Mouse (Mus musculus) mature B cell (primary cell): Measurements from ENCODE around the gene Pdcd11.

Source experiments
- in situ Hi-C: fragments of 300-500 bp; cut with MboI; formaldehyde crosslinking; loops from 2 replicates; pipeline ENCODE4 v1.14.3; 2019

The Pdcd11 gene

DNA sequence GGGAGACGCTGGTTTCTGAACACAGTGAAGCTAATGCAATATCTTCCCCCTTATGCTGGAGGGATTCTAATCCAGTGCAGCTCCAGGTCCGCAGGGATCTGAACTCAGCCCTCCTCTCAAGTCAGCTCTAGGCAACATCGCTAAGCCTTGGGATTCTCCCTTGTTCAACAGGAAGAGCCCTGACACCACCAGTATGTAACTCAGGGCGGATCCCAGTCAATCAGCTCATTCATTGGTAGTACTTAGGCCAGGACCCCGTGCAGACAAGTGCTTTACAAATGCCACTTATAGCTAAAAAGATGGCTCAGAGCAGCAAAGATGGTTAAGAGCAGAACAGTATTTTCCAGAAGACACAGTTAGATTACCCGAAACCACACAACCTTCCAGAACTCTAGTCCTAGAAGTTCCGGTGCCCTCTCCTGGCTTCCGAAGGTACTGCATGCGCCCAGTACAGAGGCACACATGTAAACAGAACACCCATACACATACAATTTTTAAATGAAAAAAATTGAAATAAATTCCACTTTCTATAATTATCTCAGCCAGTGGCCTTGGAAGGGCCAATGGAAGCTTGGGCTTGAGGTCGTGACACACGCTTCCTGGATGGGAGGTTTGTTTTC lies 78.3 kb downstream of the Pdcd11 start:
- in situ Hi-C loops: loop anchor here (5.0 kb wide), 1 partner anchor 47 kb away; no protein-coding TSS in a partner anchor

DNA sequence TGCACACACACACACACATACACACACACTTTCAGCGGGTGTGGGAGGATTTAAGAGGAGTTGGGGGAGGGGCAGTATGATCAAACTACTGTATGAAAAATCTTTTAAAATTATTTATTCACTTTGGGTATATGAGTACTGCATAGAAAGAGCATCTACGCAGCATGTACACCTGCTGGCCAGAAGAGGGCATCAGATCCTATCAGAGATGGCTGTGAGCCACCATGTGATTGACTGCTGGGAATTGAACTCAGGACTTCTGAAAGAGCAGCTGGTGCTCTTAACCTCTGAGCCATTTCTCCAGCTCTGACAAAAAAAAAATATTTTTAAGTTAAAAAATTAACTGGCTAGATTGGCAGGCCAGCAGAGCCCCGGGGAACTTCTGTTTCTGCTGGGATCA lies 83.9 kb downstream of the Pdcd11 start:
- in situ Hi-C loops: no loop called here

DNA sequence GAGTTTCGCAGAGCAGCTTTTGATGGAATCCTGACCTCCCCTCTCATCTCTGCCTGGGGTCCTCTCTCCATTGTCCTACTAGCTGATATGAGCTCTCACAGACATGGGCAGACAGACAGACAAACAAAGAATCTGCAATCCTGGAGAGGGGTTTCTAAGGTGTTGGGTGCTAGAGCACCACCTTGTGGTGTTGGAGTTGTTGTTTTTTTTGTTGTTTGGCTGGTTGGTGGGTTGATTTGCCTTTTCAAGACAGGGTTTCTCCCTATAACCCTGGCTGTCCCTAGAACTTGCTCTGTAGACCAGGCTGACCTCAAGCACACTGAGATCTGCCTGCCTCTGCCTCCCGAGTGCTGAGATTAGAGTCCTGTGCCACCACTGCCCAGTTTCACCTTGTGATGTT lies 84.9 kb downstream of the Pdcd11 start:
- in situ Hi-C loops: no loop called here

DNA sequence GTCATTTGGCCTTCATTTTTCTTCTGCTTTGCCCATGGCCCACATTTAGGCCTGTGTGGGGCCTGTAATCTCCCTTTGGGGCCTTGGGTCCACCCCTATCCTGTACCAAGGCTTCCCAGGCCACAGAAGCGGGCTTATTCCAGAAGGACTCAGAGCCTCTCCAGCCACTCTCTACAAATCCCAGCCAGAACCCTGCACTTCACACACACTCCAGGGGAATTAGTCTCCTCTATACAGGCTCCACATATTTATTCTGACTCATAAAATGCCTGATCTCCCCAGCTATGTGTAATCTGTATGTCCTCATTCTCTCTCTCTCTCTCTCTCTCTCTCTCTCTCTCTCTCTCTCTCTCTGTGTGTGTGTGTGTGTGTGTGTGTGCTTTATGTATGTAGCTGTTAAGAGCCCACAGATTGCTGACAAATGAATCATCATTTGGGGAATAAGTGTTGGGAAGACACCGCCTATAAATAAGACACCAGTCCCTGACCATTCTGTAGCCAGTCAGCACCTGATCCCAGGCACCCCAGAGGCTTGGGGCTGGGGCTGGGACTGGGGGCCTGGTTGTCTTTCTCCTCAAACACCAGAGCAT lies 86.4 kb downstream of the Pdcd11 start:
- in situ Hi-C loops: no loop called here

DNA sequence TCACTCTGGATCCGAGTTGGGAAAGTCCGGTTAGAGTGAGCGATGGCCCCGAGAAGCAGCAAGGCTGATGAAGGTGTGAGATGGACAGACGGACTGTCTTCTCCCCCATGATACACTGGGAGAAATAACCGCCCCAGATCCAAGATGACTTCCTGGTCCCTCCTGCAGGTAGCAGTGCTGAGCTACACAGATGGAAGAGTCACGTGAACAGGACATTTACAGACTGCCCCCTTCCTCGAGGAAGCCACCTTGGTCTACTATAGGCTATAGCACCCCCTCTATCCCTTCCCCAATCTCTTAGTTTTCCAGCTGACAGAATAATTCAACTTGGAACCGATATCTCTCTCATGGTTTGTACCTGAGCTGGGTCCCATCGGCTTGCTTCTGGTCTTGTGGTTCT lies 87.4 kb downstream of the Pdcd11 start:
- in situ Hi-C loops: no loop called here

DNA sequence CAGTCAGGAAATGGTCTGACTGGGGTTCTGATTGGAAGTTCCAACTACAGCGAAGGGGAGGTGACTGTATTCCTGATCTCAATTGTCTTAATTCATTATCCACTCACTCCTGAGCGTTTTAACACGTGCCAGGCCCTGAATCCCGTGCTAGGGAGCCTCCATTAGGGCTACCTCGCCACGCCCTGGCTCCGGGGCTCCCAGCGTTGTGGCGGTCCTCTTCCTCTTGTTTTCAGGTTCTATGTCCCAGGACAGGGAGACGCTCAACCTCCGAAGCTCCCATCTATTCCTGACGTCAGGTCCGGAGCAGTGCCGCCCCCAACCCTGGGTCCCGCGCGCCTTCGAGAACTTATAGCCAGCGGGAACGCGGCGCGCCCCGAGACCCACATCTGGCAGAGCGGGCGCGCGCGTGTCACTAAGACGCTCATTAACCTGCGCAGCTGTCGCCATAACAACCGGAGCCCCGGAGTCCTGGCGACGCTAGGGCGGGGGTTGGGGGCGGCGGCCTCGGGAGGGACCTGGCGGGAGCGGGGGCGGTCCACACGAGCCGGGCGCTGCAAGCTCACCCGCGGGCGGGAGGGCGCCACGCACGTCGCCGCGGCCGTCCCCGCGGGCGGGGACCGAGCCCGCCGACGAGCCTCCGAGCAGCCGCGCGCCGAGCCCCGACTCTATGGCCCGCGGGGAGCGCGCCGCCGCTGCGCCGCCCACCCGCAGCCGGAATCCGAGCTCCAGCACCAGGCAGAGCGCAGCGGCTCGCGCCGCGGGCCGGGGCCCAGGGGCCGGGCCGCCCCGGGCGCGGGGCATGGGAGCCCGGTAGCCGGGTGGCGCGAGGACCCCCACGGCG lies 88.1 kb downstream of the Pdcd11 start, which contains the start of gene Neurl1a:
Gene Neurl1a (plus strand): TSS at position 390 of the 841 bp plus-strand sequence.
- in situ Hi-C loops: no loop called here

DNA sequence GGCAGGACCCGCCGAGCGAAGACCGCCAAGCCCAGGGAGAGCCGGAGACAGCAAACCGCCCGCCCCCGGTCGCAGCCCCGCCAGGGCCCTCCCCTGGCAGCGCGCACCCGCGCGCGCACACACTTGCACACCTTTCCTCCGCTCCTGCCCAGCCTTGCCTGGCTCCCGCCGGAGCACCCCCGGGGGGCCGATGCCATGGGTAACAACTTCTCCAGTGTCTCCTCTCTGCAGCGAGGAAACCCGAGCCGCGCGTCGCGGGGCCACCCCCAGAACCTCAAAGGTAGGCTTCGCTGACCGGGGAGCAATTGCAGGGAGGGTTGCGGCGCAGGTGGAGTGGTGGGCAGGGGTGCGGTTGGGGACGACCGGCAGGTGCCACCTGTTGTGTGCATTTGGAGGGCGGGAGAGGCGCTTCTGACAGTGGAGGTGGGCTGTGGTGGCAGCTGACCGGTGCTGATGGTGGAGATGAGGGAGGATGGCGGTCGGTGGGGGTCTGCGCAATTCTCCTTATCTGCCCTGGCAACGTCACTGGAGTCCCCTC lies 88.8 kb downstream of the Pdcd11 start:
- in situ Hi-C loops: no loop called here

DNA sequence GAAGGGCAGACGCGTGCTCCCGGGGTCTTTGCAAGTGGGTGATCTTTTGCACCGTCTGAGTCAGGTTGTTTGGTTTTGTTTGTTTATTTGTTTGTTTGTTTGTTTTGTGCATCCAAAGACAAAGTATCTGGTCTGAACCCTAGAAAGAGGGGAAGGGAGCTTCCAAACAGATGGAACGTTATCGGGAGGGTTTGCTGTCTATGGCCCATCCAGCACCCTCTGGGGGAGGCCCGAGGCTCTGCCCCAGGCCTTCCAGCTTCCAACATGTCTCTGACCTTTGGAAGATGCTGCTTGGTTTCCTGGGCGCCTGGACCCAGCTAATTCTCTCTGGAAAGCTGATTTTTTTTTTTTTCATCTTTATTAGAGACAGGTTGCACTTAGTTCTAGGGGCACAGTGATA lies 89.4 kb downstream of the Pdcd11 start:
- in situ Hi-C loops: no loop called here
